Mouse (Mus musculus) frontal cortex, adult 2 months (tissue): ENCODE results near the gene Cflar. TPM values are rescaled to one million over a fixed set of nuclear protein-coding genes. Genes with fewer than 3 reads are reported as not detected.
"Not testable (repeated sequence)": the region's sequence is repeated elsewhere in the genome, so short reads cannot be mapped to it uniquely, and the experiment has no call there.

Experiments
- DNase-seq, 2 experiments: peaks; one replicate each; pipeline ENCODE4 v3.0.0; 2022; ENCODE audit warnings: low spot score in 1 of 2; ENCODE audit errors: extremely low spot score in 1 of 2
- polyA plus RNA-seq: library from polyadenylated mRNA; depleted of rRNA; stranded (reverse); fragments of >200 nt; gene quantifications from 2 replicates; pipeline ENCODE4 v1.2.3, GENCODE M21; 2012

The Cflar gene
- polyA plus RNA-seq, 1 experiment: 20.7 TPM

DNA sequence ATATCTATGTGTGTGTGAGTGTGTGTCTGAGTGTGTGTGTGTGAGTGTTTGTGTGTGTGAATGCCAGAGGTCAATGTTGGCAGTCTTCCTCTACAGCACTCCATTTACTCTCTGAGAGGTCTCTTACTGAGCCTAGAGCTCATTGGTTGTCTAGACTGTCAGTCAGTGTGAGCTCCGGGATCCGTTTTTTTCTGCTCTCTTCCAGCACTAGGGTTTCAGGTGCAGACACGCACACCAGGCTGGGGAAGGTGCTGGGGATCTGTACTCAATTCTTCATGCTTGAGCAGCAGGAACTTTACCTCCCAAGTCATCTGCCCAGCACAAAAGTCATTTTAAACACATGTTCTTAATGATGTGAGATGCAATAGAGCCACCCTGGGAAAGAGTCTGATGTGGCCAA is 60.8 kb downstream of the Cflar start:
- no peak for DNase-seq

DNA sequence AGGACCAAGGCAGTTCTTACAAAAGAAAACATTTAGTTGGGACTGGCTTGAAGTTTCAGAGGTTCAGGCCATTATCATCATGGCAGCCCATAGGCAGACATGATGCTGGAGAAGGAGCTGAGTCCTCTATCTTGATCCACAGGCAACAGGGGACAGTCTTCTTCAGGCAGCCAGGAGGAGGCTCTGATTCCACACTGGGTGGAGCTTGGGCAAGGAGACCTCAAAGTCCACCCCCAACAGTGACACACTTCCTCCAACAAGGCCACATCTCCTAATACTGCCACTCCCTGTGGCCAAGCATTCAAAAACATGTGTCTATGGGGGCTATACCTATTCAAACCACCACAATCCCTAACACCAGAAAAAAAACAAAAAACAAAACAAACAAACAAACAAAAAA is 62.0 kb downstream of the Cflar start:
- no peak for DNase-seq

DNA sequence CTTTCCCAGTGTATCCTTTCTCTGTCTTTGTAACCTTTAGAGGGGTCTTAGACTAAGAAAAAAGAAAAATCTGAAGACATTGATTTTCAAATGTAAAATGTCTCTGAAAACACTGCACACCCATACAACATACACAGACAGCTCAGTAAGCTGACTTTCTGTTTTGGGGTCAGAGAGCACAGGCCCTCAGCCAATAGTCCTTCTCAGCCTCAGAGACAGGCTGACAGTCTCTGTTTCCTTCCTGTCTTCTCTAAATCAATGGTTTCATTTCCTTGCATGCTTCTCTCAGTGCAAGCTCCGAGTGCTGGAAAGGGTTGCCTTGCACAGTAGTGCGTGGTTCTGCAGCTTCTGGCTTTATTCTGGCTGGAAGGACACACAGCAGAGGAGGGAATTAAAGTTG is 62.6 kb downstream of the Cflar start:
- no peak for DNase-seq

DNA sequence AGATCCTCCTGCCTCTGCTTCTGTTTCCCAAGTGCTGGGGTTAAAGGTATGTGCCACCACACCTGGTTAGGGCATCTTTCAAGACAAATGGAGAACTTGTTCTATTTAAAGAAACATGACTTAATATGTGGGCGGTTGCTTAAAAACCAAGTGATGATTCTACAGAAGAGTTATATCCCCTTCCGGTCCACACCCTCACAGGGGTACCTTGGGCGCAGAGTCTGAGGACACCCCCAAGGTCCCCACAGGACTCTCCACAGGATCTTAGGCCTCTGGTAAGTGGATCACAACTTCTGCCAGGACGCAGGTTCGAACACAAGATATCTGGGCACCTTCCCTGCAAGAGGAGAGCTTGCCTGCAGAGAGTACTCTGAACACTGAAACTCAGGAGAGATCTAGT is 64.1 kb downstream of the Cflar start:
- DNase-seq: no peak

DNA sequence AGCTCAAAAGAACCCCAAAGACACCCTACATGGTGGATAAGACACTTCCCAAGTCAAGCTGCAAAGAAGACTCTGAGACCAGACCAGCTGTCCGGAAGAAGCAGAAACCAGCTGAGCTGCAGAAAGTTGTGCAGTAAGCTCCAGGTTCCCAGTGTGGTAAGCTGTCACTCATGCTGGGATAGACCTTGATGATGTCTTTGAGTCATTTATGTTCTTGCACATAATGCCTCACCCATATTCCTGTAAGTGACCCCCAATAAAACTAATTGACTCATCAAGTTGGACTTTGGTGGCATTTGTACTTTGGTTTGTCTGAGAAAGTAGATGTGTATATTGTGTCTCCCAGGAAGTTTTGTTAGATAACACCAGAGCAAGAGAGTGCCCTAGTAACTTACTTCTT is 66.3 kb downstream of the Cflar start:
- DNase-seq: no peak

DNA sequence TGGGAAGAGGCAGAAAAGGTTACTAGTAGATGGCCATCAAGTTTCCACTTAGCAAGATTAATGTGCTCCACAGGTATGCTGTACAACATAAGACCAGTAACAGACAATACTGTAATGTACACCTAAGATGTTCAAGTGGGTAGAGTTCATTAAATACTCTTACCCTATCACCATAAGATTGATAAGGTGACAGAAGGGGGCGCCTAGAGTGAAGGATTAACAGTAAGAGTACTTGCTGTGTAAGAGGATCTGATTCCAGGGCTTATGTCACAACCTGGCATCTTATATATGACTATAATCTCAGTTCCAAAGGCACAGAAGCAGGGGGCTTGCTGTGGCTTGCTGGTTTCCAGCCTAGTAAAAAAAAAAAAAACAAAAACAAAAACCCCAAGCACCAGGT is 66.9 kb downstream of the Cflar start:
- DNase-seq: no peak

DNA sequence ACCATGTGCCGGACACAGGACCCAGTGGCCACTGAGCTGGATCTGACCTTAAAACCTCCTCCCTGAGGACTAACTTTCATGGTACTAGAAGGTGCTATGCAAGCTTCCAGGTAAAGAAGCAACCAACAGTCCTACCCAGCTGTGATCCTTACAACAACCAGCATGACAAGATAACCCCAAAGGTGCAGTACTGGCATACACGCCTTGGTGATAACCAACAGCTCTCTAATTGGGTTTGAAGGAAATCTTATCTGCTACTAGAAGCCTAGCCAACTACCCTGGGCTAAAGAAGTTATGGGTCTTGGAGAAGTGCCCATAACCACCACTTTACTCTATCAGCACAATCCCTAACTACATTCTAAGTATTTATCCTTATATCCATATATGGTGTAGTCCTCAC is 75.0 kb downstream of the Cflar start:
- DNase-seq: no peak

DNA sequence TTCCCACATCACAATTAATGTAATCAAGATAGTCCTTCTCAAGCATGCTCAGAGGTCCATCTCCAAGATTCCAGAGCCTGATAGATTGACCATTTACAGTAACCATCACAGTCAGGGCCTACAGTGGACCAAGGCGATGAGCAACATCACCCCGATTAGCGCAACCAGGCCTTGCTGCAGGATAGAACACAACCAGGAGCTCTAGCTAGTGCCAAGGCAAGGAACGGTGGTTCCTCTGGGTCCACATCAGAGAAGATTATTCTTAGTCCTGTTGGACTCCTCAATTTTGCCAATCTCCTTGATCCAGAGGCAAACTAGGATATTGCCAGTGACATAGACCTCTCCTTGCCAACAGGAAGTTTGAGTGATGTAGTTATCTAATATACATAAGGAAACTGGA is 77.1 kb downstream of the Cflar start:
- DNase-seq: no peak

DNA sequence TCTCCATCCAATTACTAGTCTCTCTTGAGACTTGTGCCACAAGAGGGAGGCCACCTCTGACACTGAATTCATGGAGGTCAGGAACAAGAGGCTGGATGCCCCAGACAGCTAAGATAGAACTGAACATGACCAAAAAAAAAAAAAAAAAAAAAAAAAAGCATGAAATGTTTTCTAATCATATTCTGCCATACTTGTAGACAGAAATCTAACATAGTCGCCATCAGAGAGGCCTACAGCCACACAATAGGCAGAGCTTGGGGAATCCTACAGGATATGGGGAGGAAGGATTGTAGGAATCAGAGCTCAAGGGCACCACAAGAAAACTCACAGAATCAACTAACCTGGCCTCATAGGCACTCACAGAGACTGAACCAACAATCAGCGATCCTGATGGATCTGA is 83.4 kb downstream of the Cflar start:
- DNase-seq: no peak

DNA sequence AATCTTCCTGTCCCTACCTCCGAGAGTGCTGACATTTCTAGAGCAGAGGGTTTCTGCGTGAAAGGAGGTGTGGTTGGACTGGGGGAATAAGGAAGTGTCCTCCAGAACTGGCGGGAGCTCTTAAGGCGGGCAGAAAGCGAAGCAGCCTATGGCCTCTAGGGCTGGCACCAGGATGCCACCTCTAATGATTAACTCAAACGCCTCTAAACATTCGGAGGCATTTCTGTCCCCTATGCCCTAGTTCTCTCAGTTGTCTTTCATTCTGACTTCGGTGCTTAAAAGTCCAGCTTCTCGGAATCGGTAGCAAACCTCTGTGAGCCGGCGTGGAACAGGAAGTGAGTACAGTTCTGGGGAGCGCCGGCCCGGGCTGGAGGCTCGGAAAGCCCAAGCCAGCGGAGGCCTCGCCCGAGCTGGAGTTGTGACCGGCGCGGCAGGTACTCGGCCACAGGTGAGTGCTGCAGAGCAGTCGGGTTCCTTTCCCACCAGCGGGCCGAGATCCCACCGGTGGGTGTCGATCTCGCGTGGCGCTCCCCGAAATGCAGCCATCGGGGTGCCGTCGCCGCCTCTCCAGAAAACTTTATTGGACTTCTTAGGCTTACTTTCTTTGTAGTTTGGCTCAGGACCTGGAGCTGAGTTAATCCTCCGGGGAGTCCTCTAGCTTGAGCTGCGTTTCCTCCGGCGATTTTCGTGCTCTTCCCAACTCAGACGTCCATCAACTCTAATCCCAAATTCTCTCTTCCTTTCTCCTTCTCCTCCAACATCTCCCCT is 84.2 kb downstream of the Cflar start, which contains the start of gene Casp8:
Casp8 (plus strand) TSS at position 84 of the 768 bp plus-strand sequence.
- no peak for DNase-seq

DNA sequence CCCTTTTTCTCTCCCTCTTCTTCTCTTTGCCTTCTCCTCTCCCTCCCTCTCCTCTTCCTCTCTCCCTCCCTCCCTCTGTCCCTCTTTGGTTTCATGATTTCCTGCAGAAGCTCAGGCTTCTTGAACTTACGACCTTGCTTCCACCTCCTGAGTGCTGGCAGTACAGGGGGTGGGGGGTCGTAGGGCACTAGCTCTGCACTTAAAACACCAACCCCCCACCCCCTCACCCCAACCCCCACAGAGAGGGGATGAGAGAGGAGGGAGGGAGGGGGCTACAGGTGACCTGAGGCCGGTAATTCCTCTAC is 84.7 kb downstream of the Cflar start:
- no peak for DNase-seq

DNA sequence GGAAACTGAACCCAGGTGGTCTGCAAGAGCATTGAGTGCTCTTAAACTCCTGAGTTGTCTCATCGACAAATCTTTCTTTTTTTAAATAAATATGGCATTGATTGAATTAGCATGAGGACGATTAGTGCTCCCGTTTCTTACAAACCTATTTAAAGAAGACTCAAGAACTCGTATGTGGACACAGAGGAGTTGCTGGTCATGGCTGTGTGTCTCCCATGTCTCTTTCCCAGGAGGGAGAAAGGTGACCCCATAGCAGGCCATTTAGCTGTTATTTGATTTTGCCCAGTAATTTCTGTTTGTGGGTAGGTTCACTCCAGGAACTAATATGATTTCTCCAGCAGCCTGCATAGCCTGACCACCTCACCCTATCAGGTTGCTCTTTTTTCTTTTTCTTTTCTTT is 85.5 kb downstream of the Cflar start:
- no peak for DNase-seq

DNA sequence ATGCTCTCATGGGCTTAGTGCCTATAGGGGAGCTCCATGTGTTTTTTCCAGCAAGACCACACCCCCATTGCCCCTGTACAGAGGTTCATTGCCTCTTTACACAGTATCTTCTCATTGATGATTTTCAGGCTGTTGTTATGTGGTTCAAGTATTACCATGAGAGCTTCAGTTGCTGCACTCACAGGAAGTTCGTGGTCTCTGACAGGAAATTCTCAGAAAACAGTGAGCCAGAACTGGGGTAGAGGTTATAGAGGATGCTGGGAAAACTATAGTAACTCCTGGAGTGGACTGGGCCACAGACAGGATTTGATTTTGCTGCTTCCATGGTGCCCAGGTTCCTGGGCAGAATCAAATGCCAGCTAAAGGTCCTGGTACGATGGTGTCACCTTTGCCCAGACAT is 86.1 kb downstream of the Cflar start:
- no peak for DNase-seq

DNA sequence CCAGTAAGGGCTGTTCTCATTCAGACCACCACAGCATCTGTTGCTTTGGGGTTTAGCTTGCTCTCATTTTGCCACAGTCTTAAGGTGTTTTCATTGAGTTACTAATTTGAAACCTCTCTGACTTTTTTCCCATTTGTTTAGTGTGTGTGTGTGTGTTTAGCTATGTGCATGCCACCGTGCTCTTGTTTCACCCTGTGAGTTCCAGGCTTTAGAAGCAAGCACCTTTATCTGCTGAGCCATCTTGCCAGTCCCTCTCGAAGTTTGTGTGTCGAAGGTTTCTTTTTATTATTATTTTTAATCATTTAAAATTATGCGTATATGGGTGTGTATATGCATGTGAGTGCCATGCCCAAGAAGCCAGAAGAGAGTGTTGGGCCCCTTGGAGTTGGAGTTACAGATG is 87.6 kb downstream of the Cflar start:
- DNase-seq: no peak

DNA sequence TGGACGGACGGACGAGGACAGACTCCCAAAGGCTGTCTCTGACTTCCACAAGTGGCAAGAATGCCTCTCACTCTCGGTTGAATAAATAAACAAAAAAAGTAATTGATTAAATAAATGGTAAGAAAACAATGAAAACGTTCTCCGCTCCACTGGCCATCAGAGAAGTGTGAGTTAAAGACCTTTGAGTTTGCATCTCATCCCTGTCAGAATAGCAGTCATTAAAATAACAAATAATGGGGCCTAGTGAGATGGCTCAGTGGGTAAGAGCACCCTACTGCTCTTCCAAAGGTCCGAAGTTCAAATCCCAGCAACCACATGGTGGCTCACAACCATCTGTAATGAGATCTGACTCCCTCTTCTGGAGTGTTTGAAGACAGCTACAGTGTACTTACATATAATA is 89.3 kb downstream of the Cflar start:
- not testable (repeated sequence) for DNase-seq

DNA sequence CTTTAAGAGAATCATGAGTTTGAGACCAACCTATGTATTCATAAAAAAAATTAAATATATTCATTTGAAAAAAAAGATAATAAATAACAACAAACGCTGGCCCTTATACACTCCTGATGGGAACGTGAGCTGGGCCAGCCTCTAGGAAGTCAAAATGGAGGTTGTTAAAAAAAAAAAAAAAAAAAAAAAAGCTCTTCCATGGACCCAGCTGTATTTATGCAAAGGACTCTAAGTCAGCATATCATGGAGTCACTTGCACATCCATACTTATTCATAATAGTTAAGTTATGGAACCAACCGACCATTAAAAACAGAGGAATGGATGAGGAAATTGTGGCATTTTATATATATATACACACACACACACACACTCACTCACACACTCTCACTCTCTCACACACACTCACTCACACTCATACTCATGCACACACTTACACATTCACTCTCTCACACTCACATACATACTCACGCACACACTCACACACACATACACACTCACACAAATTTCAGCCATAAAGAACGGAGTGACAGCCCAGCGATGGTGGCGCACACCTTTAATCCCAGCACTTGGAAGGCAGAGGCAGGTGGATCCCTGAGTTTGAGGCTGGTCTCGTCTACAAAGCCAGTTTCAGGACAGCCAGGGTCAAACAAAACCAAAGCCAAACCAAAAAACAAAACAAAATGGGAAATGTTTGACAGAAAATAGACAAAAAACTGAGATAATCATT is 90.4 kb downstream of the Cflar start:
- DNase-seq: no peak

DNA sequence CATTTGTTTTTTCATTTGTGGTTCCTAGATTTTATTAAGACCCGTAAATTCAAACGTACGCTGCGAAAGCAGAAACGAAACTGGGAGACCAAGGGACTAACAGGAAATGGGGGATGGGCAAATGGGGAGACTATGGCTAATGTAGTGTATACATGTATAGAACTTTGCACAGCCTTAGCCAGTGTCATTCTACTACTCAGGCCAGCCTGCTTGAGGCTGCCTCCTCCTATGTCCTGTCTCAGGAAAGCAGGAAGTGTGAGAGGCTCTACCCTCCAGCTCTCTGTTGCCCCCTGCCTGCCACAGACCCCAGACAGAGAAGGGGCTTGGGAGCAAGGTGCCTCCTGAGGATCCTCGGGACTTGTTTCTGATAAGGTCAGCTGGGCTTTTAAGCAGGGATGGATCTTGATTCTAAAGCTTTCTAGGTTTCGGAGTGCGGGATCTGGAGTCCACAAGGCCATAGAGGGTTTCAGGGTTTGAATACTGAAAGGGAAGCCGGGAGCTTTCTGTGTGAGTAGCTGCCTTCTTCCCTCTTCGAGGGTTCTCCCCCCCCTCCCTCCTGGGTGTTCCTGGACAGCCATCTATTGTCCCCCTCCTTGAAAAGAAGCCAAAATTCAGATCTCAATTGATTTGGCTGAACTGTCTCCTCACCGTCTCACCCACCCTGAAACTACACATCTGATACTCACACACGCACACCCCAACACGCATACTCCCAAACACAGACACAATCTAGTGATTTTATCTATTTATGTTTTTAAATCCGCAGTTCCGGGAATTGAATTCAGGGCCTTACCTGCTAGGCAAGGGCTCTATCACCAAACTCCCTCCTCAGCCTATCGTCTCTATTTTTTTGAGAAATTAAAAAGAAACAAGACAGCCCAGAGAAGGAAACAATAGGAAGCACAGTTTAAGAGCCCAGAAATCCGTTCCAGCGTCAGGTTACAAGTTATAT is 91.3 kb downstream of the Cflar start:
- peak in 1 of 2 experiments; percentile 13 for DNase-seq

DNA sequence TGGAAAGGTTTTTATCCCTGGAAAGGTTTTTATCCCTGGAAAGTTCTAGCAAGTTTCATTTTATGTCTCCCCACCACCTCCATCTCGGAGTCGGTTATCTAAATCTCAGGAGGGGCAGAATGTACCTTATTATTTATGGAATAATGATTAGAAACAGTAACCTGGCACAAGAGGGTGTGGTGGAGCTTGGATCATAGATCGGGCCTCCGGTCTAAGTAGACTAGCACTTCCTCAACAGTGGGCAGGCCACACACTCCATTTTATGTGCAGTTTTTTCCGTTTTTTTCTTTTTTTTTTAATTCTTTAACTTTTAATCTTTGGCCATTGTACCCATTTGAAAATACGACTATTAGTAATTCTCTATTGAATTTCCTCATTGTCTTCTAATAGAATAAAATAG is 92.2 kb downstream of the Cflar start:
- no peak for DNase-seq

DNA sequence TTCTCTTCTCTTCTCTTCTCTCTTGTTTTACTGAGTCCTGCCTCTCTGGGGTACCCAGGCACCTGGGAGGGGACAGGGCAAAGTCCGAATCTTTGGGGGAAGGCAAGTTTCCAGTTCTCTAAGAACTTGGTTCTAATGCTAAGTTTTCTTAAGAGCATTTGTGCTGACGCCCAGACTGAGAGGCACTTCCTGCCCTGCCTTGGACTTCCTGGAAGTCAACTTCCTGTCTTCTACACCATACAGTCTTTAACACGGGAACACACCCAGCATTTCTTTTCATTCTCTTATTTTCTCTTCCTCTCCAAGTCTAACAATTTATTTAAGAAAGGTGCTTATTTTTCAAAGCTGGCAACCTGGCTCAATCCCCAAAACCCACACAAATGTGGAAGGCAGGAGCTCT is 95.3 kb downstream of the Cflar start:
- no peak for DNase-seq
